Mouse (Mus musculus): ENCODE results near the gene Rbm5. TPM values are rescaled to one million over a fixed set of nuclear protein-coding genes. Genes with fewer than 3 reads are reported as not detected.
A peak's percentile ranks its signal among the peaks of the same experiment; 100 is the strongest.

Rbm5 gene
- polyA plus RNA-seq, 1 experiment from 2014 or later = 199 TPM

- H3K9ac ChIP-seq = no peak overlapping the region
- H3K36me3 ChIP-seq (replicated peaks; ENCODE audit: control insufficient read depth, insufficient read depth) = peaks cover 15% of the 10 kb centered on the region
- H3K4me1 ChIP-seq (replicated peaks; ENCODE audit: control insufficient read depth, insufficient read depth, low read length) = peaks cover 75% of the 10 kb centered on the region
- ATAC-seq (ENCODE audit: low FRiP score) (no peak), DNase-seq (ENCODE audit: low spot score) (no peak)
- no peak overlapping the region for H3K4me3 ChIP-seq (replicated peaks; ENCODE audit: low read length)
- no peaks in the 10 kb centered on the region for H3K27me3 ChIP-seq (ENCODE audit: control insufficient read depth, insufficient read depth, low read length)
- H3K4me2 ChIP-seq (replicated peaks) = peak overlapping the region; percentile 36
- no peaks in the 10 kb centered on the region for H3K9me3 ChIP-seq (ENCODE audit: control insufficient read depth, low read length)
- H3K27ac ChIP-seq = peak overlapping the region; percentile 43; the same call in 1 of the 2 replicates
- 14% methylated on average over 14 of the region's 14 CpGs for WGBS
Measured at GRCm38 (mm10) chr9:107698611-107699190, 72.1 kb downstream of the Rbm5 start.

GRCm38 (mm10) chr9:107697811-107698521 lies 72.8 kb downstream of the Rbm5 start:
- Histone ChIP-seq H3K4me3 (replicated peaks; ENCODE audit: low read length) (no peak overlapping the region), H3K4me2 (replicated peaks) (peak overlapping the region; percentile 36), H3K27me3 (ENCODE audit: control insufficient read depth, insufficient read depth, low read length) (no peaks in the 10 kb centered on the region), H3K9me3 (ENCODE audit: control insufficient read depth, low read length) (no peaks in the 10 kb centered on the region), H3K36me3 (replicated peaks; ENCODE audit: control insufficient read depth, insufficient read depth) (peaks cover 9% of the 10 kb centered on the region; the same call in 1 of the 2 replicates), H3K9ac (no peak overlapping the region), H3K4me1 (replicated peaks; ENCODE audit: control insufficient read depth, insufficient read depth, low read length) (peaks cover 68% of the 10 kb centered on the region), H3K27ac (peak overlapping the region; percentile 43; the same call in 1 of the 2 replicates)
- peak; percentile 54 for DNase-seq (ENCODE audit: low spot score)
- 8% methylated on average over 14 of the region's 14 CpGs for WGBS
- ATAC-seq (ENCODE audit: low FRiP score) = no peak

GRCm38 (mm10) chr9:107696845-107697610 lies 73.8 kb downstream of the Rbm5 start:
- WGBS = 26% methylated on average over 9 of the region's 9 CpGs

GRCm38 (mm10) chr9:107696106-107696479 lies 74.7 kb downstream of the Rbm5 start:
- WGBS = 33% methylated on average over 6 of the region's 6 CpGs
- Histone ChIP-seq H3K4me1 (replicated peaks; ENCODE audit: control insufficient read depth, insufficient read depth, low read length) (peaks cover 55% of the 10 kb centered on the region), H3K9ac (no peak overlapping the region)

More at GRCm38 (mm10) chr9:107696845-107697610, 73.8 kb downstream of the Rbm5 start:
- H3K27ac ChIP-seq = no peak overlapping the region
- H3K4me2 ChIP-seq (replicated peaks) = no peak overlapping the region
- 0 out of 2 replicates have a peak overlapping the region, but pooled peaks have one; percentile 13 for H3K9ac ChIP-seq
- no peaks in the 10 kb centered on the region for H3K27me3 ChIP-seq (ENCODE audit: control insufficient read depth, insufficient read depth, low read length)
- no peak for DNase-seq (ENCODE audit: low spot score)
- no peak for ATAC-seq (ENCODE audit: low FRiP score)
- H3K4me3 ChIP-seq (replicated peaks; ENCODE audit: low read length) = no peak overlapping the region
- H3K4me1 ChIP-seq (replicated peaks; ENCODE audit: control insufficient read depth, insufficient read depth, low read length) = peaks cover 59% of the 10 kb centered on the region
- peaks cover 8% of the 10 kb centered on the region for H3K36me3 ChIP-seq (replicated peaks; ENCODE audit: control insufficient read depth, insufficient read depth)
- H3K9me3 ChIP-seq (ENCODE audit: control insufficient read depth, low read length) = no peaks in the 10 kb centered on the region

GRCm38 (mm10) chr9:107695441-107696105 lies 75.2 kb downstream of the Rbm5 start:
- ATAC-seq (ENCODE audit: low FRiP score) (no peak), DNase-seq (ENCODE audit: low spot score) (no peak)
- H3K36me3 ChIP-seq (replicated peaks; ENCODE audit: control insufficient read depth, insufficient read depth) = peaks cover 22% of the 10 kb centered on the region
- no peaks in the 10 kb centered on the region for H3K27me3 ChIP-seq (ENCODE audit: control insufficient read depth, insufficient read depth, low read length)
- H3K4me2 ChIP-seq (replicated peaks) = no peak overlapping the region
- no peak overlapping the region for H3K4me3 ChIP-seq (replicated peaks; ENCODE audit: low read length)
- H3K27ac ChIP-seq = no peak overlapping the region
- H3K4me1 ChIP-seq (replicated peaks; ENCODE audit: control insufficient read depth, insufficient read depth, low read length) = peaks cover 50% of the 10 kb centered on the region
- H3K9ac ChIP-seq = no peak overlapping the region; the same call in 1 of the 2 replicates
- H3K9me3 ChIP-seq (ENCODE audit: control insufficient read depth, low read length) = no peaks in the 10 kb centered on the region
- WGBS = 65% methylated on average over 12 of the region's 12 CpGs

More at GRCm38 (mm10) chr9:107696106-107696479, 74.7 kb downstream of the Rbm5 start:
- Histone ChIP-seq H3K36me3 (replicated peaks; ENCODE audit: control insufficient read depth, insufficient read depth) (peaks cover 17% of the 10 kb centered on the region), H3K4me3 (replicated peaks; ENCODE audit: low read length) (no peak overlapping the region), H3K9me3 (ENCODE audit: control insufficient read depth, low read length) (no peaks in the 10 kb centered on the region), H3K4me2 (replicated peaks) (no peak overlapping the region), H3K27ac (no peak overlapping the region), H3K27me3 (ENCODE audit: control insufficient read depth, insufficient read depth, low read length) (no peaks in the 10 kb centered on the region)
- DNase-seq (ENCODE audit: low spot score) (no peak), ATAC-seq (ENCODE audit: low FRiP score) (no peak)

- 85% methylated on average over 7 of the region's 7 CpGs for WGBS
- H3K27ac ChIP-seq = no peak overlapping the region
- H3K4me3 ChIP-seq (replicated peaks; ENCODE audit: low read length) = no peak overlapping the region
- no peak for ATAC-seq (ENCODE audit: low FRiP score)
- peaks cover 40% of the 10 kb centered on the region for H3K4me1 ChIP-seq (replicated peaks; ENCODE audit: control insufficient read depth, insufficient read depth, low read length)
- peaks cover 27% of the 10 kb centered on the region for H3K36me3 ChIP-seq (replicated peaks; ENCODE audit: control insufficient read depth, insufficient read depth)
- H3K9me3 ChIP-seq (ENCODE audit: control insufficient read depth, low read length) = no peaks in the 10 kb centered on the region
- no peak overlapping the region for H3K9ac ChIP-seq
- H3K4me2 ChIP-seq (replicated peaks) = no peak overlapping the region
- DNase-seq (ENCODE audit: low spot score) = no peak
- H3K27me3 ChIP-seq (ENCODE audit: control insufficient read depth, insufficient read depth, low read length) = no peaks in the 10 kb centered on the region
Measured at GRCm38 (mm10) chr9:107694627-107695026, 76.2 kb downstream of the Rbm5 start.

- Histone ChIP-seq H3K36me3 (replicated peaks; ENCODE audit: control insufficient read depth, insufficient read depth) (peaks cover 39% of the 10 kb centered on the region), H3K27me3 (ENCODE audit: control insufficient read depth, insufficient read depth, low read length) (no peaks in the 10 kb centered on the region), H3K9ac (no peak overlapping the region), H3K4me2 (replicated peaks) (no peak overlapping the region), H3K4me1 (replicated peaks; ENCODE audit: control insufficient read depth, insufficient read depth, low read length) (peaks cover 29% of the 10 kb centered on the region), H3K4me3 (replicated peaks; ENCODE audit: low read length) (no peak overlapping the region), H3K27ac (no peak overlapping the region), H3K9me3 (ENCODE audit: control insufficient read depth, low read length) (no peaks in the 10 kb centered on the region)
- 46% methylated on average over 4 of the region's 4 CpGs for WGBS
- ATAC-seq (ENCODE audit: low FRiP score) = no peak
- DNase-seq (ENCODE audit: low spot score) = no peak
Measured at GRCm38 (mm10) chr9:107693433-107693987, 77.3 kb downstream of the Rbm5 start.

- no peak overlapping the region for H3K4me2 ChIP-seq (replicated peaks)
- no peak overlapping the region for H3K9ac ChIP-seq
- no peak; the same call in 1 of the 2 replicates for ATAC-seq (ENCODE audit: low FRiP score)
- no peaks in the 10 kb centered on the region for H3K27me3 ChIP-seq (ENCODE audit: control insufficient read depth, insufficient read depth, low read length)
- H3K4me1 ChIP-seq (replicated peaks; ENCODE audit: control insufficient read depth, insufficient read depth, low read length) = peaks cover 22% of the 10 kb centered on the region
- no peak for DNase-seq (ENCODE audit: low spot score)
- H3K9me3 ChIP-seq (ENCODE audit: control insufficient read depth, low read length) = no peaks in the 10 kb centered on the region
- 76% methylated on average over 5 of the region's 5 CpGs for WGBS
- H3K27ac ChIP-seq = no peak overlapping the region
- H3K4me3 ChIP-seq (replicated peaks; ENCODE audit: low read length) = no peak overlapping the region
- H3K36me3 ChIP-seq (replicated peaks; ENCODE audit: control insufficient read depth, insufficient read depth) = peaks cover 46% of the 10 kb centered on the region
Measured at GRCm38 (mm10) chr9:107692785-107693184, 78.0 kb downstream of the Rbm5 start.

Measured in hindbrain, embryonic 14.5 days (tissue).